Mouse (Mus musculus): ENCODE results near the gene Bud13. TPM values are rescaled to one million over a fixed set of nuclear protein-coding genes. Genes with fewer than 3 reads are reported as not detected.

The Bud13 gene
- polyA plus RNA-seq, 1 experiment from 2014 or later: 29.9 TPM

DNA sequence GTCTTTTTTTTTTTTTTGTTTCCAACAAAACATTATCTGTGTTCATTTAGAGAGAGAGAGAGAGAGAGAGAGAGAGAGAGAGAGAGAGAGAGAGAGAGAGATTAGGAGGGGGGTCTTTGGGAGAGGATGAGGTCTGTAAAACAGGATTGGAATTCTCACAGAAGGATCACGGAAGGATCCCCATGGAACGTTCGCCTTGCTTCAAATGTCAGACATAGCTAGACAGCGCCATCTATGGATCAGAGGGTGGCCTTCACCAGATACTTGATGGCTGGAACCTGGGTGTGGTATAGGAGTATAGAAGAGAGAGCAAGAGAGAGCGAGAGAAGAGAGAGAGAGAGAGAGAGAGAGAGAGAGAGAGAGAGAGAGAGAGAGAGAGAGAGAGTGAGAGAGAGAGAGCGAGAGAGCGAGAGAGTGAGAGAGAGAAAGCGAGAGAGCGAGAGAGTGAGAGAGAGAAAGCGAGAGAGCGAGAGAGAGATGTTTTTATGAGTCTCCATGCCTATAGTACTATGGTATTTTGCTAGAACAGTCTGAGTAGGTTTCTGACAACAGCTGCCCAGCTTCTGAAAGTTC lies 36.0 kb upstream of the Bud13 start:
- H3K36me3 ChIP-seq (ENCODE audit: control insufficient read depth, insufficient read depth, low read length): no peaks in the 10 kb centered on the region
- no peak overlapping the region for H3K27ac ChIP-seq (ENCODE audit: low read depth, low read length)
- 26% methylated on average over 11 of the region's 11 CpGs for WGBS
- H3K9ac ChIP-seq (ENCODE audit: low read length): no peak overlapping the region
- no peaks in the 10 kb centered on the region for H3K27me3 ChIP-seq (ENCODE audit: control insufficient read depth, insufficient read depth, low read length)
- H3K9me3 ChIP-seq (ENCODE audit: control insufficient read depth, low read length): no peaks in the 10 kb centered on the region
- DNase-seq (ENCODE audit: low spot score) (peak; percentile 80), ATAC-seq (replicated peaks; ENCODE audit: low FRiP score) (0 out of 2 replicates have a peak, but pooled peaks have one; percentile 53)
- no peak overlapping the region for H3K4me3 ChIP-seq (ENCODE audit: low read depth, low read length)
- H3K4me2 ChIP-seq (ENCODE audit: low read depth, low read length, severe bottlenecking): no peak overlapping the region
- H3K4me1 ChIP-seq (replicated peaks; ENCODE audit: control insufficient read depth, insufficient read depth, low read length): no peaks in the 10 kb centered on the region

DNA sequence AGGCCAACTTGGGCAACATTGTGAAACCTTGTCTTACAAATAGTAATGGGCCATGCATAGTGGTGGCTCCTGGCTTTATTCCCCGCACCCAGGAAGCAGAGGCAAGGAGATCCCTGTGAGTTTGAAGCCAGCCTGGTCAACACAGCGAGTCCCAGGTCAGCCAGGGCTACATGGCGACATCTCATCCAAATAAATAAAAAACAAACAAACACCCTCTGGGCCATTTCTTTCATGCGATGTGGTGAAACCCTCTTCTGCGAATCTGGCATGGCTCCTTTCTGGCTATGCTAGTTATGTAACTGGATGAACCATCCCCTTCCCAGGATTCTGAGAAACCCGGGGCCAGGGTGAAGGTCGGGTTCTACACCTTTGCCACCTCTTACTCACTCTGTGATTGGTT lies 26.6 kb upstream of the Bud13 start:
- H3K27ac ChIP-seq (ENCODE audit: low read depth, low read length): no peak overlapping the region
- H3K4me1 ChIP-seq (replicated peaks; ENCODE audit: control insufficient read depth, insufficient read depth, low read length): no peaks in the 10 kb centered on the region
- ATAC-seq (replicated peaks; ENCODE audit: low FRiP score): no peak
- no peak overlapping the region for H3K4me3 ChIP-seq (ENCODE audit: low read depth, low read length)
- DNase-seq (ENCODE audit: low spot score): no peak
- no peaks in the 10 kb centered on the region for H3K9me3 ChIP-seq (ENCODE audit: control insufficient read depth, low read length)
- no peak overlapping the region for H3K4me2 ChIP-seq (ENCODE audit: low read depth, low read length, severe bottlenecking)
- no peaks in the 10 kb centered on the region for H3K27me3 ChIP-seq (ENCODE audit: control insufficient read depth, insufficient read depth, low read length)
- 89% methylated on average over 7 of the region's 7 CpGs for WGBS
- no peak overlapping the region for H3K9ac ChIP-seq (ENCODE audit: low read length)
- no peaks in the 10 kb centered on the region for H3K36me3 ChIP-seq (ENCODE audit: control insufficient read depth, insufficient read depth, low read length)

DNA sequence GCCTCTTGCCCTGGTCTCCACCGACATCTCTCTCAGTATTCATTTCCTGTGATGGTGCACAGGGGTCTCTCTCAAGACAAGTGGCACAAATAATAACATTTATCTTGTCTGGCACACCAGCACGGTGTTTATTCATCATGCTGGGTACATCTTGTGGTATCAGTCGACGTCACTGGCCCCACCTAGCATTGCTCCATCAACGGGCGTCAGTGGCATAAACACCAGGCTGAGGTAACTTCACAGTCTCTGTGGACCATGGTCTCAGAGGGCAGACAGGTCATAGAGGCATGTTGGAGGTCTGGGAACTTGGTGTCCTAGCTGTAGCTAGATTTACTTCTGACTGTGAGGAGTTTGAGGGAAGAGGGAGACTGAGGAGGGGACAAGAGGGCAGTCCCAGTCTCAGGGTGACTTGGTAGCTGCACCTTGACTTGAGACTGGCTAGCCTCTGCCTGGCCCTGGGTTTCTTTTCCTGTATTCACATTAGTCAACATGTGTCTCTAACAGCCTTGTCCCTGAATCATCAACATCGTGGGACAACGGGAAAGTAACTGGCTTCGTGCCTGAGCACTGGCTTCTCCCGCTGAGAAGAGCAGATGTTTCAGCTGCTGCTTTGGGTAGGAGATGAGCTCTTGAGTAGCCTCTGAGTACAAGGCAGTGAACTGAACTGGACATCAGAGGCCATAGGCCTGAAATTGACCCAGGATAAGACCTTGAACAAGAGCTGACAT lies 26.0 kb upstream of the Bud13 start:
- Histone ChIP-seq H3K27ac (ENCODE audit: low read depth, low read length) (no peak overlapping the region), H3K9me3 (ENCODE audit: control insufficient read depth, low read length) (no peaks in the 10 kb centered on the region), H3K4me1 (replicated peaks; ENCODE audit: control insufficient read depth, insufficient read depth, low read length) (no peaks in the 10 kb centered on the region), H3K4me3 (ENCODE audit: low read depth, low read length) (no peak overlapping the region), H3K36me3 (ENCODE audit: control insufficient read depth, insufficient read depth, low read length) (no peaks in the 10 kb centered on the region), H3K4me2 (ENCODE audit: low read depth, low read length, severe bottlenecking) (no peak overlapping the region), H3K27me3 (ENCODE audit: control insufficient read depth, insufficient read depth, low read length) (no peaks in the 10 kb centered on the region), H3K9ac (ENCODE audit: low read length) (no peak overlapping the region)
- DNase-seq (ENCODE audit: low spot score): no peak
- 91% methylated on average over 10 of the region's 10 CpGs for WGBS
- no peak for ATAC-seq (replicated peaks; ENCODE audit: low FRiP score)

DNA sequence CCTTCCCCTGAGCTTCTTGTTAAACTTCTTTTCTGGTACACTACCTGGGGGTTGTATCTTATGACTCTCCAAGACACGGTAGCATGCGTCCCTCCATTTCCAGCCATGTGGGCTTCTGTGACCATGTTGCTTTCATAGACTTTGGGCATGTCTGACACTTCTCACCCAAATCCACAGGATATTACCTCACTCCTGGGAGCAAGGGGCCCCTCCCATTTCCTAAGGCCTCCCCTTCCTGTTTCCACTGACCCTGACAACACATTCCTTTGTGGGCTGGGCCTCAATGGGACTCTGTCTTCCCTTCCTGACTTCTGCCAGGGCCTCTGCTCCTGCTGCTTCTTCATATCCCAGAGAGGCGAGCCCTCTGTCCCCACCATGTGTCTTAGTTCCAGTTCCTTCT lies 25.3 kb upstream of the Bud13 start:
- WGBS: 87% methylated on average over 3 of the region's 3 CpGs
- Histone ChIP-seq H3K9me3 (ENCODE audit: control insufficient read depth, low read length) (no peaks in the 10 kb centered on the region), H3K27ac (ENCODE audit: low read depth, low read length) (no peak overlapping the region), H3K27me3 (ENCODE audit: control insufficient read depth, insufficient read depth, low read length) (no peaks in the 10 kb centered on the region), H3K4me1 (replicated peaks; ENCODE audit: control insufficient read depth, insufficient read depth, low read length) (no peaks in the 10 kb centered on the region), H3K9ac (ENCODE audit: low read length) (no peak overlapping the region), H3K36me3 (ENCODE audit: control insufficient read depth, insufficient read depth, low read length) (no peaks in the 10 kb centered on the region), H3K4me2 (ENCODE audit: low read depth, low read length, severe bottlenecking) (no peak overlapping the region), H3K4me3 (ENCODE audit: low read depth, low read length) (no peak overlapping the region)
- no peak for ATAC-seq (replicated peaks; ENCODE audit: low FRiP score)
- DNase-seq (ENCODE audit: low spot score): no peak

DNA sequence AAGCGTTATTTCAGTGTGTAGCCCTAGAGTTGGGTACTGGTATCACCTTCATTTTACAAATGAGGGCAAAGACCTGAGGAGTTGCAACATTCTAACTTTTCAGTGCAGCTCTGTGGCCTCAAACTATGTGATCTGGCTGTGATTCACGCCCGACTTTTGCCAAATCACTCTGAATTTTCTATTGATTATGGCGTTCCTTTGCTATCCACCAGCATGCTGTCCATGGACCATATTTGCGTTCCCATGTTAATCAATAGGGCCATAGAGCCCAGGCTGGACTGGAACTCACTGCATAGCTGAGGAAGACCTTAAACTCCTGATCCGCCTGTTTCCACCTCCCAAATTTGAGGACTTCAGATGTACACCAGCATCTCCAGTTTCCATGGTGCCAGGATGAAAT lies 23.7 kb upstream of the Bud13 start:
- Histone ChIP-seq H3K4me1 (replicated peaks; ENCODE audit: control insufficient read depth, insufficient read depth, low read length) (no peaks in the 10 kb centered on the region), H3K9me3 (ENCODE audit: control insufficient read depth, low read length) (no peaks in the 10 kb centered on the region), H3K4me3 (ENCODE audit: low read depth, low read length) (no peak overlapping the region), H3K9ac (ENCODE audit: low read length) (no peak overlapping the region), H3K36me3 (ENCODE audit: control insufficient read depth, insufficient read depth, low read length) (no peaks in the 10 kb centered on the region), H3K27ac (ENCODE audit: low read depth, low read length) (no peak overlapping the region), H3K4me2 (ENCODE audit: low read depth, low read length, severe bottlenecking) (no peak overlapping the region), H3K27me3 (ENCODE audit: control insufficient read depth, insufficient read depth, low read length) (no peaks in the 10 kb centered on the region)
- no peak for DNase-seq (ENCODE audit: low spot score)
- WGBS: 87% methylated on average over 6 of the region's 6 CpGs
- ATAC-seq (replicated peaks; ENCODE audit: low FRiP score): no peak

DNA sequence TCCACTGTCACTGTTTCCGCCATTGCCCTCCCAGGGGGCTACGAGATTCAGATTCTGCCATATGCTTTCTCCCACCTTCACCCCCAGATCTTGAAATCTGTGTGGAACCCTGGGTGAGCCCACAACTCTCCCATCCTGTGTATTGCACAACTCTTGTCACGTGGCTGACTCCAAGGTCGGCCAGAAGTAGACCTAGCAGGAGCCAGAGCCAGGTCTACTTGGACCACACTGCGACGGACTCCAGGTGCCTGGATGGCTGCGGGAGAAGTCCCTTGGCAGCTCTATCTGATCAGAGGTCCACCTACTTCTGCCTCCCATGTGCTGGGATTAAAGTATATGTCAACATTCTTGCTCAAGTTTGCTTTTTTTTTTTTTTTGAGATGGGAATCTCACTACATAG lies 21.7 kb upstream of the Bud13 start:
- no peaks in the 10 kb centered on the region for H3K36me3 ChIP-seq (ENCODE audit: control insufficient read depth, insufficient read depth, low read length)
- H3K27ac ChIP-seq (ENCODE audit: low read depth, low read length): no peak overlapping the region
- no peak overlapping the region for H3K9ac ChIP-seq (ENCODE audit: low read length)
- no peaks in the 10 kb centered on the region for H3K9me3 ChIP-seq (ENCODE audit: control insufficient read depth, low read length)
- no peaks in the 10 kb centered on the region for H3K4me1 ChIP-seq (replicated peaks; ENCODE audit: control insufficient read depth, insufficient read depth, low read length)
- ATAC-seq (replicated peaks; ENCODE audit: low FRiP score) (no peak), DNase-seq (ENCODE audit: low spot score) (no peak)
- 89% methylated on average over 7 of the region's 7 CpGs for WGBS
- H3K4me3 ChIP-seq (ENCODE audit: low read depth, low read length): no peak overlapping the region
- no peak overlapping the region for H3K4me2 ChIP-seq (ENCODE audit: low read depth, low read length, severe bottlenecking)
- H3K27me3 ChIP-seq (ENCODE audit: control insufficient read depth, insufficient read depth, low read length): no peaks in the 10 kb centered on the region

DNA sequence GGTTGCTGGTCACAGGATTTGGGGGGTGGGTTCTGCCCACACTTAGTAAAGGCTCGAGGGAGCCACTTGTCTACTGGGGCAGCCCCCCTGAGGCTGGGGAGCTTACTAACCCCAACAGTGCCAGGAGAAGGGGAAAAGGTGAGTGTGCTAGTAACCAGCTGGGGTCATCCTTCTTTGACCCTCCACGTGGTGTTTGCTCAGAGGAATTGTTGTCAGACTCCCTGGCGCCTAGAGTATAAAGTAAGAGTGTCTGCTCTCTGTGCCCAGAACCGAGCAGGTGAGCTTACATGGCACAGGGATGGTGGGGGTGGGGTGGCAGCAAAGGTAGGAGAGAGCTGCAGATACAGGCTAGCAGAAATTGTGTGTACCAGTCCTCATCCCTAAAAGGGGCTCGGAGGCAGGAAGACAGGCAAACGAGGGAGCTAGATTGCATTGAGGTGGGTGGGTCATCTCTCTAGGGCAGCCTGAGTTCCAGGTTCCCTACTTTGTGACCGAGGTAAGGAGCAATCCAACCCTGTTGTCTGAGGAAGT lies 14.4 kb upstream of the Bud13 start, which contains the start of gene Apoa5:
TSS of gene Apoa5 (plus strand) at position 291 of the 531 bp plus-strand sequence.
- no peaks in the 10 kb centered on the region for H3K9me3 ChIP-seq (ENCODE audit: control insufficient read depth, low read length)
- 0 out of 2 replicates have a peak, but pooled peaks cover 3% of the 10 kb centered on the region for H3K4me1 ChIP-seq (replicated peaks; ENCODE audit: control insufficient read depth, insufficient read depth, low read length)
- H3K4me3 ChIP-seq (ENCODE audit: low read depth, low read length): no peak within 1 kb of the TSS
- no peaks in the 10 kb centered on the region for H3K36me3 ChIP-seq (ENCODE audit: control insufficient read depth, insufficient read depth, low read length)
- H3K4me2 ChIP-seq (ENCODE audit: low read depth, low read length, severe bottlenecking): no peak within 1 kb of the TSS
- DNase-seq (ENCODE audit: low spot score) (no peak), ATAC-seq (replicated peaks; ENCODE audit: low FRiP score) (no peak)
- 59% methylated on average over 7 of the region's 7 CpGs for WGBS
- peaks cover 3% of the 10 kb centered on the region; the same call in 1 of the 2 replicates for H3K27me3 ChIP-seq (ENCODE audit: control insufficient read depth, insufficient read depth, low read length)
- H3K9ac ChIP-seq (ENCODE audit: low read length): no peak within 1 kb of the TSS
- H3K27ac ChIP-seq (ENCODE audit: low read depth, low read length): no peak within 1 kb of the TSS

DNA sequence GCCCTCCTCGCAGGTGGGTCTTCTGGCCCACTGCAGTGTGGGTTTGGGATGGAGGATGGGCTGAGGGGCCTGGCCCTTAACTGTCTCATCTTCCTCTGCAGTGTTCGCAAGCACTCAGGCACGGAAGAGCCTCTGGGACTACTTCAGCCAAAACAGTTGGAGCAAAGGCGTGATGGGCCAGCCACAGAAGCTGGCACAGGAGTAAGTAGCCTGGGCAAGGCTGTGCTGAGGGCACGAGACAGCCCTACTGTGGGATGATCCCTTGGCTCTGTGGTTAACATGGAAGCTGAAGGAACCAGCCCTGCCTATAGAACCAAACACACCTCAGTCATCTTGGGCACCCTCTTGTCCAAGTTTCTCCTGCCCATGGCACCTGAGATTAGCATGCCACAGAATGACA lies 13.7 kb upstream of the Bud13 start:
- WGBS: 84% methylated on average over 5 of the region's 5 CpGs
- H3K9ac ChIP-seq (ENCODE audit: low read length): no peak overlapping the region
- peaks cover 9% of the 10 kb centered on the region; the same call in 1 of the 2 replicates for H3K4me1 ChIP-seq (replicated peaks; ENCODE audit: control insufficient read depth, insufficient read depth, low read length)
- no peak for ATAC-seq (replicated peaks; ENCODE audit: low FRiP score)
- H3K4me2 ChIP-seq (ENCODE audit: low read depth, low read length, severe bottlenecking): no peak overlapping the region
- no peak for DNase-seq (ENCODE audit: low spot score)
- H3K4me3 ChIP-seq (ENCODE audit: low read depth, low read length): no peak overlapping the region
- peaks cover 3% of the 10 kb centered on the region; the same call in 1 of the 2 replicates for H3K27me3 ChIP-seq (ENCODE audit: control insufficient read depth, insufficient read depth, low read length)
- no peaks in the 10 kb centered on the region for H3K9me3 ChIP-seq (ENCODE audit: control insufficient read depth, low read length)
- no peaks in the 10 kb centered on the region for H3K36me3 ChIP-seq (ENCODE audit: control insufficient read depth, insufficient read depth, low read length)
- H3K27ac ChIP-seq (ENCODE audit: low read depth, low read length): no peak overlapping the region

Measured in forebrain, embryonic 11.5 days (tissue).